Mouse (Mus musculus) MN1 (cell line): ENCODE results near the gene Snx15.

Source experiments
- DNase-seq: peaks from one replicate; pipeline ENCODE4 v3.0.0-alpha.2; 2016; ENCODE audit warnings: low spot score

Gene Snx15

DNA sequence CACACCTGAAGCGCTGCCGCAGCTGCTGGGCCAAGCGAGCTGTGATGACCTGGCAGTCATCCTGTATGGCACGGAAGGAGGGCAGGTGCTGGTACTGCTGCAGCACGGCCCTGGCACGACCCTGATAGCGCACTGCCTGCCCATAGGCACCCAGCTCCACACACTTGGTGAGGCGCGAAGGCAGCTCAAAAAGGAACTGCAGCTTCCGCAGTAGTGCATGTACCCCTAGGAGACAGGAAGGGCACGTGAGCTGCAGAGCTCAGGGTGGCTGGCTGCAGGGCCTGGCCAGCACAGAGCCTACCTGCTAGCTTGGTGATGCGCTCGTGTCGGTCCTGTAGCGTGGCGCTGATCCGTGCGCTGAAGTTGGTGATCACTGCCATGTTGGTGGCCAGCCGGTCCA is 56.8 kb downstream of the Snx15 start:
- no peak for DNase-seq

DNA sequence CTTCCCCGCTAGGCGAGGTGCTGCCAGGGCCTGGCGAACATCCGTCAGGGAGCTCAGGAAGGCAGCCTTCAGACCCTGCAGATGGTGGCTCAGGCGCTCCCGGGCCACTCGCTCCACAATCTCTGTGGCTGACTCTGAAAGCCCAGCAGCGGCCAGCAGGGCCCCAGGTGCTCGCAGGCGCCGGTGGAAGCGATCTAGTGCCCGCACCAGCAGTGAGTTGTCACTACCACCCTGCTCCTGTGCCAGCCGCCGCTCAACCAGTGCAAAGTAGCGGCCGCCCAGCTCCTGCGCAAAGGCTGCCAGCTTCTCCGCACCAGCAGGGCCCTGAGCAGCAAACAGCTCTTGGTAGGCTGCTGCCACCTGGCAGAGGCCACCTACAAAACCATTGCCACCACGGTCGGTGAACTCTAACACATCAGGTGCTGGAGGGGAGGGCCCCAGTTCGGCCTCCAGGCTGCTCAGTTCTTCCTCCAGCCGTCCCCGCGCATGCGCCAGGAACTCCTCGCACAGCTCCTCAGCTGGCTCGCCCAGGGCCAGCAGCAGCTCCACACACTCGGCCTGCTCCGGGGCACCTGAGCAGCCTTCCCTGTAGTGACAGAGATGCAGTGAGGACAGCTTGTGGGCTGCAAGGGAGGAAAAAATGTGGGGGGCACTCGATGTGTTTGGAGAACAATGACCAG is 57.4 kb downstream of the Snx15 start:
- DNase-seq: no peak

DNA sequence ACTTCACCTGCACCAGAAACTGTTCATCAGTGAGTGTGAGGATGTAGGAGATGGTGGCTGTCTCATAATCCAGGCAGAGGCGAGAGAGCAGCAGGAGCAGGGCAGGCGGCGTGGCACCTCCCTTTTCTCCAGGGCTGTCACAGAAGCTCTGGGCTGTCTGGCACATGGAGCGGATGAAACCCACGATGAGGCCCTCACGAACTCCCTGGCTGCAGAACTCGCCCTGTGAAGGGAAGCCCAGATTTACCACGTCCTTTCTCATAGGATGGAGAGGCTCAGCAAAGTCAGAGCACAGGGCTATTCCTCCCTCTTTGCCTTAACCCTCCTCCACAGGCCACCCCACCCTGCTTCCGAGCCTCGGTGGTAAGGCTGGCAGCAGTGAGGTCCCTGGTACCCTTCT is 58.3 kb downstream of the Snx15 start:
- DNase-seq: no peak
